Mouse (Mus musculus) neural tube, embryonic 12.5 days (tissue): Measurements from ENCODE around the gene Ubp1. TPM values are rescaled to one million over a fixed set of nuclear protein-coding genes. Genes with fewer than 3 reads are reported as not detected.
"Not testable (repeated sequence)": the region's sequence is repeated elsewhere in the genome, so short reads cannot be mapped to it uniquely, and the experiment has no call there.

ENCODE experiments used
- ATAC-seq: fragments of 200-750 bp; cut with Nextera tagmentation; 2 replicates; pipeline ENCODE4 v1.8.0; 2017; ENCODE audit warnings: low read depth, mild to moderate bottlenecking, moderate TSS enrichment, moderate library complexity; ENCODE audit not compliant: low FRiP score
- H3K27ac ChIP-seq: fragments of 300-500 bp; sonication (generic); 2 replicates; pipeline ENCODE4 v1.5.1; 2016
- H3K27me3 ChIP-seq: fragments of 300-500 bp; sonication (generic); replicated peaks from 2 replicates; pipeline ENCODE4 v1.6.1; 2016; ENCODE audit warnings: mild to moderate bottlenecking
- H3K36me3 ChIP-seq: fragments of 300-500 bp; sonication (generic); 2 replicates; pipeline ENCODE4 v1.6.1; 2016; ENCODE audit warnings: mild to moderate bottlenecking
- H3K4me1 ChIP-seq: fragments of 300-500 bp; sonication (generic); 2 replicates; pipeline ENCODE4 v1.6.1; 2016
- H3K4me2 ChIP-seq: fragments of 300-500 bp; sonication (generic); replicated peaks from 2 replicates; pipeline ENCODE4 v1.6.1; 2016; ENCODE audit warnings: mild to moderate bottlenecking
- H3K4me3 ChIP-seq: fragments of 300-500 bp; sonication (generic); 2 replicates; pipeline ENCODE4 v1.5.1; 2016
- H3K9ac ChIP-seq: fragments of 300-500 bp; sonication (generic); 2 replicates; pipeline ENCODE4 v1.6.1; 2016; ENCODE audit warnings: mild to moderate bottlenecking
- H3K9me3 ChIP-seq: fragments of 300-500 bp; sonication (generic); 2 replicates; pipeline ENCODE4 v1.6.1; 2016; ENCODE audit warnings: mild to moderate bottlenecking
- WGBS: fragments of 180-500 bp; shearing (Covaris S2); methylation state at CpG from one replicate; pipeline ENCODE4 v1.1.7; 2016; 5-methylcytosine and 5-hydroxymethylcytosine counted together
- polyA plus RNA-seq: library from polyadenylated mRNA; unstranded; fragments of >200 nt; fragmentation: Nextera tagmentation; extraction: Ambion mirVana; gene quantifications from 2 replicates; pipeline ENCODE4 v1.2.1, GENCODE M21; 2016

Gene Ubp1
- polyA plus RNA-seq: 49.3 and 52.0 TPM in 2 replicates

GRCm38 (mm10) chr9:113930534-113931374 lies at the start of gene Ubp1:
Ubp1 (plus strand) TSS chr9:113930934.
- Histone ChIP-seq H3K27ac (peak within 1 kb of the TSS; percentile 93), H3K9ac (peak within 1 kb of the TSS; percentile 95), H3K4me3 (peak within 1 kb of the TSS; percentile 98), H3K4me1 (peaks cover 22% of the 10 kb centered on the region), H3K36me3 (no peaks in the 10 kb centered on the region), H3K9me3 (no peaks in the 10 kb centered on the region), H3K27me3 (no peaks in the 10 kb centered on the region), H3K4me2 (peak within 1 kb of the TSS; percentile 88)
- peak; percentile 97 for ATAC-seq
- WGBS: 2% methylated on average over 64 of the region's 86 CpGs

GRCm38 (mm10) chr9:113894903-113895302 lies 35.8 kb upstream of the Ubp1 start:
- Histone ChIP-seq H3K4me2 (no peak overlapping the region), H3K9me3 (no peaks in the 10 kb centered on the region), H3K4me1 (no peaks in the 10 kb centered on the region), H3K36me3 (peaks cover 62% of the 10 kb centered on the region), H3K27ac (no peak overlapping the region), H3K4me3 (no peak overlapping the region), H3K27me3 (no peaks in the 10 kb centered on the region), H3K9ac (no peak overlapping the region)
- no peak for ATAC-seq
- 91% methylated on average over 3 of the region's 3 CpGs for WGBS

- WGBS: 86% methylated on average over 4 of the region's 4 CpGs
- H3K9me3 ChIP-seq: no peaks in the 10 kb centered on the region
- no peak overlapping the region for H3K27ac ChIP-seq
- no peaks in the 10 kb centered on the region for H3K4me1 ChIP-seq
- H3K9ac ChIP-seq: no peak overlapping the region
- H3K36me3 ChIP-seq: peaks cover 71% of the 10 kb centered on the region
- no peak overlapping the region for H3K4me3 ChIP-seq
- no peak for ATAC-seq
- no peak overlapping the region for H3K4me2 ChIP-seq
- no peaks in the 10 kb centered on the region for H3K27me3 ChIP-seq
Measured at GRCm38 (mm10) chr9:113903136-113903535, 27.6 kb upstream of the Ubp1 start.

- 96% methylated on average over 6 of the region's 6 CpGs for WGBS
- not testable (repeated sequence) for H3K4me3 ChIP-seq, ATAC-seq
Measured at GRCm38 (mm10) chr9:113904315-113904714, 26.4 kb upstream of the Ubp1 start.

GRCm38 (mm10) chr9:113915789-113916188 lies 14.9 kb upstream of the Ubp1 start:
- no peak overlapping the region for H3K4me3 ChIP-seq
- ATAC-seq: no peak
- H3K27me3 ChIP-seq: no peaks in the 10 kb centered on the region
- H3K4me2 ChIP-seq: no peak overlapping the region
- peaks cover 67% of the 10 kb centered on the region for H3K36me3 ChIP-seq
- no peak overlapping the region for H3K9ac ChIP-seq
- H3K27ac ChIP-seq: no peak overlapping the region
- no peaks in the 10 kb centered on the region for H3K4me1 ChIP-seq
- 95% methylated on average over 5 of the region's 5 CpGs for WGBS
- H3K9me3 ChIP-seq: no peaks in the 10 kb centered on the region

More at GRCm38 (mm10) chr9:113904315-113904714, 26.4 kb upstream of the Ubp1 start:
- not testable (repeated sequence) for H3K4me1 ChIP-seq, H3K4me2 ChIP-seq, H3K9ac ChIP-seq, H3K27me3 ChIP-seq, H3K27ac ChIP-seq, H3K9me3 ChIP-seq
- peaks cover 76% of the 10 kb centered on the region for H3K36me3 ChIP-seq

- Histone ChIP-seq H3K4me2 (no peak overlapping the region), H3K27ac (no peak overlapping the region), H3K9ac (no peak overlapping the region), H3K4me3 (no peak overlapping the region), H3K9me3 (no peaks in the 10 kb centered on the region), H3K36me3 (peaks cover 28% of the 10 kb centered on the region), H3K4me1 (no peaks in the 10 kb centered on the region), H3K27me3 (no peaks in the 10 kb centered on the region)
- ATAC-seq: no peak
- WGBS: 95% methylated on average over 5 of the region's 5 CpGs
Measured at GRCm38 (mm10) chr9:113922677-113923076, 8.1 kb upstream of the Ubp1 start.

- no peak overlapping the region for H3K27ac ChIP-seq
- H3K9me3 ChIP-seq: no peaks in the 10 kb centered on the region
- H3K4me3 ChIP-seq: no peak overlapping the region
- 90% methylated on average over 5 of the region's 5 CpGs for WGBS
- H3K27me3 ChIP-seq: no peaks in the 10 kb centered on the region
- no peak overlapping the region for H3K4me2 ChIP-seq
- H3K4me1 ChIP-seq: no peaks in the 10 kb centered on the region
- H3K9ac ChIP-seq: no peak overlapping the region
- no peak for ATAC-seq
- H3K36me3 ChIP-seq: peaks cover 17% of the 10 kb centered on the region
Measured at GRCm38 (mm10) chr9:113924883-113925282, 5.9 kb upstream of the Ubp1 start.

- no peaks in the 10 kb centered on the region for H3K27me3 ChIP-seq
- peaks cover 15% of the 10 kb centered on the region for H3K4me1 ChIP-seq
- WGBS: 85% methylated on average over 4 of the region's 4 CpGs
Measured at GRCm38 (mm10) chr9:113928591-113928990, 2.1 kb upstream of the Ubp1 start.

GRCm38 (mm10) chr9:113929676-113930075 lies 1.1 kb upstream of the Ubp1 start:
- Histone ChIP-seq H3K4me2 (peak overlapping the region; percentile 61), H3K4me1 (peaks cover 16% of the 10 kb centered on the region), H3K4me3 (no peak overlapping the region), H3K27ac (no peak overlapping the region), H3K9me3 (no peaks in the 10 kb centered on the region), H3K36me3 (peaks cover 3% of the 10 kb centered on the region; the same call in 1 of the 2 replicates), H3K27me3 (no peaks in the 10 kb centered on the region), H3K9ac (no peak overlapping the region)
- WGBS: 76% methylated on average over 1 of the region's 1 CpGs
- ATAC-seq: no peak

More at GRCm38 (mm10) chr9:113928591-113928990, 2.1 kb upstream of the Ubp1 start:
- no peak for ATAC-seq
- H3K36me3 ChIP-seq: peaks cover 6% of the 10 kb centered on the region; the same call in 1 of the 2 replicates
- H3K4me2 ChIP-seq: no peak overlapping the region
- no peak overlapping the region for H3K9ac ChIP-seq
- no peak overlapping the region for H3K4me3 ChIP-seq
- no peaks in the 10 kb centered on the region for H3K9me3 ChIP-seq
- H3K27ac ChIP-seq: no peak overlapping the region

GRCm38 (mm10) chr9:113931375-113932099 lies 803 bp downstream of the Ubp1 start:
- no peaks in the 10 kb centered on the region for H3K36me3 ChIP-seq
- H3K27me3 ChIP-seq: no peaks in the 10 kb centered on the region
- peak overlapping the region; percentile 88 for H3K4me2 ChIP-seq
- under 1% methylated on average over 89 of the region's 91 CpGs for WGBS
- H3K4me3 ChIP-seq: peak overlapping the region; percentile 98
- peak; percentile 6; the same call in 1 of the 2 replicates for ATAC-seq
- peak overlapping the region; percentile 95 for H3K9ac ChIP-seq
- H3K27ac ChIP-seq: peak overlapping the region; percentile 93
- no peaks in the 10 kb centered on the region for H3K9me3 ChIP-seq
- H3K4me1 ChIP-seq: peaks cover 25% of the 10 kb centered on the region

- H3K27ac ChIP-seq: peak overlapping the region; percentile 93; the same call in 1 of the 2 replicates
- H3K36me3 ChIP-seq: no peaks in the 10 kb centered on the region
- no peak for ATAC-seq
- H3K27me3 ChIP-seq: no peaks in the 10 kb centered on the region
- peak overlapping the region; percentile 98 for H3K4me3 ChIP-seq
- H3K4me2 ChIP-seq: peak overlapping the region; percentile 88
- H3K4me1 ChIP-seq: peaks cover 25% of the 10 kb centered on the region
- H3K9ac ChIP-seq: peak overlapping the region; percentile 95
- WGBS: 3% methylated on average over 8 of the region's 8 CpGs
- H3K9me3 ChIP-seq: no peaks in the 10 kb centered on the region
Measured at GRCm38 (mm10) chr9:113932100-113932470, 1.4 kb downstream of the Ubp1 start.

- H3K4me1 ChIP-seq: peaks cover 25% of the 10 kb centered on the region
- peak overlapping the region; percentile 88 for H3K4me2 ChIP-seq
- 0 out of 2 replicates have a peak overlapping the region, but pooled peaks have one; percentile 10 for H3K27ac ChIP-seq
- no peaks in the 10 kb centered on the region for H3K9me3 ChIP-seq
- no peaks in the 10 kb centered on the region for H3K27me3 ChIP-seq
- H3K4me3 ChIP-seq: peak overlapping the region; percentile 98
- 25% methylated on average over 11 of the region's 11 CpGs for WGBS
- no peaks in the 10 kb centered on the region for H3K36me3 ChIP-seq
- ATAC-seq: no peak
- H3K9ac ChIP-seq: peak overlapping the region; percentile 95
Measured at GRCm38 (mm10) chr9:113932501-113932900, 1.8 kb downstream of the Ubp1 start.
